Mouse (Mus musculus) embryonic facial prominence, embryonic 15.5 days (tissue): Measurements from ENCODE around the gene Ttbk1. TPM values are rescaled to one million over a fixed set of nuclear protein-coding genes. Genes with fewer than 3 reads are reported as not detected.
A peak's percentile ranks its signal among the peaks of the same experiment; 100 is the strongest.

ENCODE experiments used
- ATAC-seq: fragments of 200-750 bp; cut with Nextera tagmentation; 2 replicates; pipeline ENCODE4 v1.8.0; 2017; ENCODE audit warnings: low read depth, moderate TSS enrichment; ENCODE audit not compliant: insufficient number of reproducible peaks, low FRiP score, low TSS enrichment
- H3K27ac ChIP-seq: fragments of 300-500 bp; sonication (generic); replicated peaks from 2 replicates; pipeline ENCODE4 v1.5.1; 2015; ENCODE audit warnings: mild to moderate bottlenecking, inconsistent platforms
- H3K27me3 ChIP-seq: fragments of 300-500 bp; sonication (generic); 2 replicates; pipeline ENCODE4 v1.6.1; 2015; ENCODE audit warnings: inconsistent platforms
- H3K36me3 ChIP-seq: fragments of 300-500 bp; sonication (generic); 2 replicates; pipeline ENCODE4 v1.6.1; 2015; ENCODE audit warnings: mild to moderate bottlenecking, inconsistent platforms
- H3K4me1 ChIP-seq: fragments of 300-500 bp; sonication (generic); 2 replicates; pipeline ENCODE4 v1.6.1; 2015; ENCODE audit warnings: inconsistent platforms
- H3K4me2 ChIP-seq: fragments of 300-500 bp; sonication (generic); replicated peaks from 2 replicates; pipeline ENCODE4 v1.6.1; 2015; ENCODE audit warnings: mild to moderate bottlenecking, inconsistent platforms
- H3K4me3 ChIP-seq: fragments of 300-500 bp; sonication (generic); replicated peaks from 2 replicates; pipeline ENCODE4 v1.5.1; 2015; ENCODE audit warnings: mild to moderate bottlenecking, inconsistent platforms
- H3K9ac ChIP-seq: fragments of 300-500 bp; sonication (generic); 2 replicates; pipeline ENCODE4 v1.6.1; 2015; ENCODE audit warnings: inconsistent platforms
- H3K9me3 ChIP-seq: fragments of 300-500 bp; sonication (generic); replicated peaks from 2 replicates; pipeline ENCODE4 v1.6.1; 2016; ENCODE audit warnings: inconsistent platforms
- WGBS: fragments of 180-500 bp; shearing (Covaris S2); methylation state at CpG from one replicate; pipeline ENCODE4 v1.1.7; 2015; 5-methylcytosine and 5-hydroxymethylcytosine counted together
- polyA plus RNA-seq: library from polyadenylated mRNA; unstranded; fragments of >200 nt; fragmentation: Nextera tagmentation; extraction: Ambion mirVana; gene quantifications from 2 replicates; pipeline ENCODE4 v1.2.1, GENCODE M21; 2015

The Ttbk1 gene
- polyA plus RNA-seq: 0.15 and 0.18 TPM in 2 replicates

DNA sequence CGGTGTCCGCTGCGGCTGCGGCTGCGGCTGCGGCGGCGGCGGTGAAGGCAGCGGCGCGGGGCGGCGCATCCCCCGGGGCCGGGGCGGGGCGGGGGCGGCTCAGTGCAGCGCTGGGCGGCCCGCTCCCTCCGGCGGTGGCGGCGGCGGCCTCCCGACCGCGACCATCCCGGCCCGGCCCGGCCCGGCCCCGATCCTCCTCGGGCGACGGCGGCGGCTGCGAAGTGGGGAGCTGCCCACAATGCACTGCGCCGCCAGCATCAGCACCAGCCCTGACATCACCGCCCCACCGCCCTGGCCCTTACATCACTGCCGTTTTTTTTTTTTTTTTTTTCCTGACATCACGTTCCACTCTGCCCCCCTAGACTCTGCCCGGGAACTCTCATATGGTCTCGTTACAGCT lies at the start of gene Ttbk1:
Gene Ttbk1, minus strand, starts transcription at position 245 of the 400 bp plus-strand sequence.
- Histone ChIP-seq H3K4me3 (peak within 1 kb of the TSS; percentile 41), H3K9ac (no peak within 1 kb of the TSS), H3K36me3 (no peaks in the 10 kb centered on the region), H3K9me3 (no peaks in the 10 kb centered on the region), H3K4me1 (peaks cover 14% of the 10 kb centered on the region), H3K27me3 (peaks cover 76% of the 10 kb centered on the region), H3K27ac (no peak within 1 kb of the TSS), H3K4me2 (peak within 1 kb of the TSS; percentile 59)
- no peak for ATAC-seq
- 0% methylated on average over 6 of the region's 49 CpGs for WGBS

- Histone ChIP-seq H3K27me3 (peaks cover 11% of the 10 kb centered on the region), H3K27ac (no peak overlapping the region), H3K36me3 (peaks cover 17% of the 10 kb centered on the region; the same call in 1 of the 2 replicates), H3K4me2 (no peak overlapping the region), H3K4me3 (no peak overlapping the region), H3K4me1 (no peaks in the 10 kb centered on the region), H3K9me3 (no peaks in the 10 kb centered on the region), H3K9ac (no peak overlapping the region)
- 33% methylated on average over 12 of the region's 12 CpGs for WGBS
- ATAC-seq: no peak
These were observed 38.3 kb upstream of the Ttbk1 start for GRCm38 (mm10) chr17:46525579-46526307.

- Histone ChIP-seq H3K27ac (no peak overlapping the region), H3K4me1 (no peaks in the 10 kb centered on the region), H3K9me3 (no peaks in the 10 kb centered on the region), H3K4me2 (no peak overlapping the region), H3K9ac (no peak overlapping the region), H3K4me3 (no peak overlapping the region), H3K36me3 (peaks cover 17% of the 10 kb centered on the region; the same call in 1 of the 2 replicates), H3K27me3 (peaks cover 11% of the 10 kb centered on the region)
- WGBS: 89% methylated on average over 10 of the region's 10 CpGs
- ATAC-seq: no peak
These were observed 37.6 kb upstream of the Ttbk1 start for GRCm38 (mm10) chr17:46525065-46525464.

DNA sequence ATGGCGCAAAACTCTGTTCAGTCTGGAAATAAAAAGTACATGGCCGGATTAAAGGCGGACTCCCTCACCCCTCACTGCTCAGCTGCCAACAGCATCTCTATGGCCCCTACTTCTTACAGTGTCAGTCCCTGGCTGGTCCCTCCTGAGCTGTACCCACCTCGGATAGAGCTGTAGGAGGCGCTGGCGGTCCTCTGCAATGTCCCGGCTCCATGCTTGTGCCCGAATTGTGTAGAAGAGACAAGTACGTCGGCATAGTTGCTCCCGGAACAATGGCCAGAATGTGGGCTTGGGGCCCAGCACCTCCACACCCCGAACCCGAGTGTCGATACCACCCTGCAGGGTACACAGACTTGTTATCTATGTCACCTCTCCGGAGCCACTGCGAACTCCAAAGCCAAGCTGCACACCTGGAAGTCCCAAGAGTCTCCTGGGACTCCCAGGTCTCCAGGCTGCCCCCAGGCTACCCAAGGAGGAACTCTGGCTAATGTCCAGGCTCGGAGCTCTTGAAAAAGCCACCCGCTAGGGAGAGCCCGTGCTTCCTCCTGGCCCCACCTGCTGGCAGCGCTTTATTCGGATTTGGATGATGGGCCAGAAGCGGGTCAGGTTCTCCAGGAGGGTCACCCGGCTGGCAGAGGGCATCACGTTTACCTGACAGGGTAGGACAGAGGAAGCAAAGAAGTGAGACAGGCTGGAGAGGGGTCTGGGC lies 34.6 kb upstream of the Ttbk1 start:
- WGBS: 40% methylated on average over 24 of the region's 24 CpGs
- Histone ChIP-seq H3K9me3 (no peaks in the 10 kb centered on the region), H3K4me2 (no peak overlapping the region), H3K36me3 (peaks cover 12% of the 10 kb centered on the region; the same call in 1 of the 2 replicates), H3K27ac (no peak overlapping the region), H3K4me3 (no peak overlapping the region), H3K27me3 (peaks cover 11% of the 10 kb centered on the region), H3K4me1 (no peaks in the 10 kb centered on the region), H3K9ac (no peak overlapping the region)
- no peak for ATAC-seq

DNA sequence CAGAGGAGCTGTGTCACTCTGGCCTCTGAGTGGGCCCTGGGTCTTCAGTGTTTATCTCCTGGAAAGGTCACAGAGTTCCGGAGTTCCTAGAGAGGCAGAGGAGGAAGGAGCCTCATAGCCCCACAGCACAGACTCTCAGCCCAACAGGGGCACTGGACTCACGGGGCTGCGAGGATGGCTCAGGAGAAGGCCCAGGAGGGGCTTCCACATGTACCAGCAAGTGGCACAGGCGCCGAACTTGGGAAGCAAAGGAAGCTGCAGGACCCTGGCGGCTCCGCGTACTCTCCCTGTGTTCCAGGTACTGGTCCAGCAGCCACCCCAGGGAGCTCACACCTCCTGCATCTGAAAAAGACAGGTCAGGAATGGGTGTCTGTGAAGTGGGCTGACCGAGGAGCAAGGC lies 33.7 kb upstream of the Ttbk1 start:
- Histone ChIP-seq H3K4me3 (no peak overlapping the region), H3K9me3 (no peaks in the 10 kb centered on the region), H3K27me3 (peaks cover 11% of the 10 kb centered on the region), H3K36me3 (peaks cover 12% of the 10 kb centered on the region; the same call in 1 of the 2 replicates), H3K9ac (no peak overlapping the region), H3K27ac (no peak overlapping the region), H3K4me2 (peak overlapping the region; percentile 39; the same call in 1 of the 2 replicates), H3K4me1 (no peaks in the 10 kb centered on the region)
- WGBS: 77% methylated on average over 9 of the region's 9 CpGs
- ATAC-seq: no peak

- Histone ChIP-seq H3K27ac (no peak overlapping the region), H3K9me3 (no peaks in the 10 kb centered on the region), H3K4me1 (no peaks in the 10 kb centered on the region), H3K27me3 (peaks cover 11% of the 10 kb centered on the region), H3K36me3 (peaks cover 12% of the 10 kb centered on the region; the same call in 1 of the 2 replicates), H3K9ac (0 out of 2 replicates have a peak overlapping the region, but pooled peaks have one; percentile 2), H3K4me2 (peak overlapping the region; percentile 39), H3K4me3 (peak overlapping the region; percentile 18)
- ATAC-seq: no peak
- WGBS: 38% methylated on average over 25 of the region's 25 CpGs
These were observed 33.0 kb upstream of the Ttbk1 start for GRCm38 (mm10) chr17:46520385-46520979.

GRCm38 (mm10) chr17:46519971-46520370 lies 32.5 kb upstream of the Ttbk1 start:
- peaks cover 11% of the 10 kb centered on the region for H3K27me3 ChIP-seq
- H3K4me2 ChIP-seq: peak overlapping the region; percentile 39
- 0 out of 2 replicates have a peak overlapping the region, but pooled peaks have one; percentile 2 for H3K9ac ChIP-seq
- WGBS: 47% methylated on average over 10 of the region's 10 CpGs
- no peaks in the 10 kb centered on the region for H3K4me1 ChIP-seq
- H3K4me3 ChIP-seq: peak overlapping the region; percentile 18
- H3K9me3 ChIP-seq: no peaks in the 10 kb centered on the region
- no peak overlapping the region for H3K27ac ChIP-seq
- H3K36me3 ChIP-seq: peaks cover 9% of the 10 kb centered on the region; the same call in 1 of the 2 replicates
- no peak for ATAC-seq

DNA sequence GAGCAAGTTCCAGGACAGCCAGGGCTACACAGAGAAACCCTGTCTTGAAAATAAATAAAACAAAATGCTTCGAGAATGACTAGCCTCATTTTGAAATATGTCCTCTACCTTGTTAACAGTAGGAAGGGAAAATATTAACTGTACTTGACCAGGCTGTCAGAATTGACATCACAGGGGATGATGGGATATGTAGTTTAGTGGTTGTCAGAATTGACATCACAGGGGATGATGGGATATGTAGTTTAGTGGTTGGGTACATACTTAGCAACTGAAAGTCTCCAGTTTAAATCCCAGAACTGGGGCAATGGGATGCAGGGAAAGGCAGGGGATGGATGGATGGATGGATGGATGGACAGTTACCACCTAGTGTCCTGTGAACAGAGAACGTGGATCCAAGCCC lies 25.9 kb upstream of the Ttbk1 start:
- H3K27ac ChIP-seq: no peak overlapping the region
- H3K27me3 ChIP-seq: no peaks in the 10 kb centered on the region
- WGBS: 68% methylated on average over 2 of the region's 2 CpGs
- no peak overlapping the region for H3K9ac ChIP-seq
- ATAC-seq: no peak
- H3K36me3 ChIP-seq: 0 out of 2 replicates have a peak, but pooled peaks cover 4% of the 10 kb centered on the region
- H3K4me2 ChIP-seq: no peak overlapping the region
- H3K4me3 ChIP-seq: no peak overlapping the region
- no peaks in the 10 kb centered on the region for H3K9me3 ChIP-seq
- no peaks in the 10 kb centered on the region for H3K4me1 ChIP-seq

DNA sequence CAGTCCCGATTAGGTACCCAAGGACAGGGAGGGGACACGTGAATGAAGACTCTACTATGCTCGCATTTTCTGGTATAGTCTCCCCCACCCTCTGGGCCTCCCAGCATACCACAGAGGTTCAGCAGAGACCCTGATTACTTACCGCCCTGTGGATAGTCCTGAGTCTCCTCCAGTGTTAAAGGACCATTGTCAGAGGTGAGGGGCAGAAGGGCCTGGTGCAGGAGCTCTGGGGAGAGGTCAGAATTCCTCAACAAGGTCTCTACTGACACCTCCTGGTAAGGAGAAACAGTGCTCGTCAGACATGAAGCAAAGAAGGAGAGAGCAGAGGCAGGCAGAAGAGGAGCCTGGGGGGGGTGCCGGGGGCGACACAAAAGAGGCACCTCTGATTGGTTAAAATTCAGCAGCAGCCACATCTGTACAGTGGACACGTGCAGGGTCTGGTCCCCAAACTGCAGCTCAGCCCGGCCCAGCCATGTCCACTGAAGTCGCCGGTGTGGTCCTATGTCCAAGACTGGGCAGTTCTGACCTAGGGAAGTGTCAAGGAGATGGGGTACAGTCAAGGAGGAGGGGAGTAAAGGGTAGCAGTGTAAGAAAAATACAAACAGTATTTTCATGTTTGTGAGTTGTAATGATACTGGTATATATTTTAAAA lies 23.7 kb upstream of the Ttbk1 start:
- Histone ChIP-seq H3K27me3 (no peaks in the 10 kb centered on the region), H3K4me2 (no peak overlapping the region), H3K27ac (no peak overlapping the region), H3K36me3 (no peaks in the 10 kb centered on the region), H3K4me1 (no peaks in the 10 kb centered on the region), H3K9ac (no peak overlapping the region), H3K4me3 (no peak overlapping the region), H3K9me3 (no peaks in the 10 kb centered on the region)
- ATAC-seq: peak; percentile 43; the same call in 1 of the 2 replicates
- 44% methylated on average over 11 of the region's 11 CpGs for WGBS

- no peaks in the 10 kb centered on the region for H3K27me3 ChIP-seq
- H3K4me1 ChIP-seq: no peaks in the 10 kb centered on the region
- H3K9me3 ChIP-seq: no peaks in the 10 kb centered on the region
- 87% methylated on average over 3 of the region's 3 CpGs for WGBS
- H3K36me3 ChIP-seq: 0 out of 2 replicates have a peak, but pooled peaks cover 4% of the 10 kb centered on the region
- no peak overlapping the region for H3K27ac ChIP-seq
- ATAC-seq: no peak
- H3K9ac ChIP-seq: no peak overlapping the region
- no peak overlapping the region for H3K4me2 ChIP-seq
- no peak overlapping the region for H3K4me3 ChIP-seq
These were observed 18.1 kb upstream of the Ttbk1 start for GRCm38 (mm10) chr17:46505617-46506016.
